Mouse (Mus musculus) right cerebral cortex, postnatal 36 days (tissue): Measurements from ENCODE around the gene Gp9.
"Not testable (repeated sequence)": the region's sequence is repeated elsewhere in the genome, so short reads cannot be mapped to it uniquely, and the experiment has no call there.

Experiments
- DNase-seq, 2 experiments: peaks; one replicate each; pipeline ENCODE4 v3.0.0; 2022; ENCODE audit warnings: low spot score in 2 of 2, mixed read lengths in 1 of 2

Gp9 gene

GRCm38 (mm10) chr6:87750184-87750910 is 27.5 kb upstream of the Gp9 start:
- DNase-seq = no peak

- no peak for DNase-seq
Measured at GRCm38 (mm10) chr6:87751574-87751973, 26.3 kb upstream of the Gp9 start.

GRCm38 (mm10) chr6:87755196-87755595 is 22.7 kb upstream of the Gp9 start:
- DNase-seq = no peak

DNA sequence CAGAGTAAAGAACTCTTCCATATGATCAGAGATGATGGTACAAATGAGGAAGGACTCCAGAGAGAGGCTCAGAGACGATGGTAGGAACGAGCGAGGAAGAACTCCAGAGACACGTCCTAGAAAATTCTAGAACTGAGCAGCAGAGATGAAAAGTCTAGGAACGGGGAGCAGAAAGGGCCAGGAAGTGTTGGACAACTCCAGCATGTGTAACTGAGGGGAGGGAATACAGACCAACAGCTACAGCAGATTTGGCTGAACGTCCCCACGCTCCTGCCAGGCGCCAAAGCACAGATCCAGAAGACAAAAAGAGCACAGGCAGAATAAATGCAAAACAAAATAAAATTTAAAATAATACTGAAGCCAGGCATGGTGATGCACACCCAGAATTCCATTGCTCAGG is 21.0 kb upstream of the Gp9 start:
- no peak for DNase-seq

DNA sequence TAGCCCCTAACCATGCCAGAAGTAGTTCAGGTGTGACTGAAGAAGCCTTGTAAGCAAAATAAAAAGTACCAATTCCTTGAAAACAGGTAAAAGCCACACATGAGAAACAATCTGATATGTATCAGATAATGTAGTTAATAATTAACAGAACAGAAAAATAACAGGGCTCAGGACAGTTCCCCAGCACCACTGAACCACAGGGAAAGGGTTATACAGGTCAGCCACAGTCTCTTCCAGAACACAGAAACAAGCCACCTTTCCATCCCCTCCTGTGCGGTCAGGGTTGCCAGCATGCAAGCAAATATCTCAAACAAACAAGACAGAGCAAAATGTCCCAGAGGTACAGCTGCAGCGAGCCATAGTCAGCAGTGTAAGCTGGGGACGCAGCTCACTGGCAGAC is 18.5 kb upstream of the Gp9 start:
- no peak for DNase-seq

- no peak for DNase-seq
Measured at GRCm38 (mm10) chr6:87759850-87760249, 18.0 kb upstream of the Gp9 start.

DNA sequence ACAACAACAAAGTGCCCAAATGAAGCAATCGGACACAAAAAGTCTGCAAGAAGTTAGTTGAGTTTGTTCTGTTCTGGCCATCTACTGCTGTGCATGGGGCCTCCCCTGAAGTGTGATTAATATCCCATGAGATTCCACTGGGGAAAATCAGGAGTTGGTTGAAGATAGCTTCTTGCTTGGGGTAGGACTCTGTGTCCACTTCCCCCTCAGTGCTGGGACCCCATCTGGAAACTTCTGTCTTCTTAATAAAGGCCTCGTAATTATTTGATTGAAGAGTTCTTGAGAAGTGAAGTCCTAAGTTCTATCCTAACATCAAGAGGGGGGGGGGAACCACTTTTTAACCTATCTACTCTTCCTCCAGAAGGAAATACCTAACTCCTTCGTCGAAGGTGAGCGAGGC is 15.7 kb upstream of the Gp9 start:
- DNase-seq = no peak

DNA sequence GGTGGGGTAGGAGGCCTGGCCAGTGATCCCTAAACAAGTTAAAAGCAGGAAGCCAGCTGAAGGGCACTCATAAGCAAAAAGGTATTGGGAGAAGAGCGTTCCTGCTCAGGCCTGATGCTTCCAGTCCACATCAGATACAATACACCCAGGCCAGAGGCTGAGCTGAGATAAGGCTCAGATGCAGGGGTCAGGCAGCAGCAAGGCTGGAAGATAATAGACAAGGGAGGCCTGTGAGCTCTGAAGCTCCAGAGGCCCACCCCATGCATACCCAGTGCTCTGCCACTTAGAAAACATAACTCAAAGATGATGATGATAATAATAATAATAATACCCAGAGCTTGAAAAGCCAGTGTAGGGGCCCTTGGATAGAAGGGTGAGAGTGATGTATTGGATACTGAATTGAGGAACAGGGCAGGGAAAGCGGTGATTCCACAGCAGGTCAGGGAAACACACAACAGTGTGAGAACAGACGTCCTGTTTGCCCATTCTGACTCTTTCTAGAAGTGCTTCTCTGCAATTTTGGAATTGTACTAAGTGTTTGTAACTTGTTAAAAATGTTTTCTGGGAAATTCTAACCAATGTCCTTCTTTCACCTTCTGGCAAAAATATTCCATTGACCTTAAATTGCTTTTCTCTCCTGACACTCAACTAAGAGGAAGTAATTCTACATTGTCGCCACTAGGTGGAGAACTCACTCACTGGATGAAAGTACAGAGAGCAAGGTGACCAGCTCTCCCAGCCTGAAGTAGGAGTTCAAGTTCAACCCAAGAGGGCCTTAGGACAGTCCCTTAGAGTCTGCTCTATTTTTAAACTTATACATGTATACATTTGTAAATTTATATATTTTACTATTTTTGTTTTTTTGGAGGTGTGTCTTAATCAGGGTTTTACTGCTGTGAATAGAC is 14.2 kb upstream of the Gp9 start:
- DNase-seq = no peak

GRCm38 (mm10) chr6:87764296-87764695 is 13.6 kb upstream of the Gp9 start:
- DNase-seq = not testable (repeated sequence)

GRCm38 (mm10) chr6:87770626-87771025 is 7.2 kb upstream of the Gp9 start:
- no peak for DNase-seq

DNA sequence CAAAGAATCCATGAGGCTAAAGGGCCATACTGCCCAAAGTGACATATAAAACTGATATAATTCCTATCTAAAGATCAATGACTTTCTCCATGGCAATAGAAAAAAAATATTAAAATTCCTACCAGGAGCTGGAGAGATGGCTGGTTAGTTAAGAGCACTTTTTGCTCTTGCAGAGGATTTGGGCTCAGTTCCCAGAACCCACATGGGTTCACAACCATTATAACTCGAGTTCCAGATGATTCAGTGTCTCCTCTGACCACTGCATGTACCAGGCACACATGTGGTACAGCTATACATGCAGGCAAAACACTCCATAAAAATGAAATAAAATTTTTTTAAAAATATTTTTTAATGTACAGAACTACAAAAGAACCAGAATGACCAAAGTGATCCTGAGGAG is 3.4 kb upstream of the Gp9 start:
- no peak for DNase-seq

- DNase-seq = no peak
Measured at GRCm38 (mm10) chr6:87774909-87775308, 3.0 kb upstream of the Gp9 start.

- DNase-seq = no peak
Measured at GRCm38 (mm10) chr6:87775588-87776245, 2.2 kb upstream of the Gp9 start.

GRCm38 (mm10) chr6:87776663-87777062 is 1.2 kb upstream of the Gp9 start:
- no peak for DNase-seq

DNA sequence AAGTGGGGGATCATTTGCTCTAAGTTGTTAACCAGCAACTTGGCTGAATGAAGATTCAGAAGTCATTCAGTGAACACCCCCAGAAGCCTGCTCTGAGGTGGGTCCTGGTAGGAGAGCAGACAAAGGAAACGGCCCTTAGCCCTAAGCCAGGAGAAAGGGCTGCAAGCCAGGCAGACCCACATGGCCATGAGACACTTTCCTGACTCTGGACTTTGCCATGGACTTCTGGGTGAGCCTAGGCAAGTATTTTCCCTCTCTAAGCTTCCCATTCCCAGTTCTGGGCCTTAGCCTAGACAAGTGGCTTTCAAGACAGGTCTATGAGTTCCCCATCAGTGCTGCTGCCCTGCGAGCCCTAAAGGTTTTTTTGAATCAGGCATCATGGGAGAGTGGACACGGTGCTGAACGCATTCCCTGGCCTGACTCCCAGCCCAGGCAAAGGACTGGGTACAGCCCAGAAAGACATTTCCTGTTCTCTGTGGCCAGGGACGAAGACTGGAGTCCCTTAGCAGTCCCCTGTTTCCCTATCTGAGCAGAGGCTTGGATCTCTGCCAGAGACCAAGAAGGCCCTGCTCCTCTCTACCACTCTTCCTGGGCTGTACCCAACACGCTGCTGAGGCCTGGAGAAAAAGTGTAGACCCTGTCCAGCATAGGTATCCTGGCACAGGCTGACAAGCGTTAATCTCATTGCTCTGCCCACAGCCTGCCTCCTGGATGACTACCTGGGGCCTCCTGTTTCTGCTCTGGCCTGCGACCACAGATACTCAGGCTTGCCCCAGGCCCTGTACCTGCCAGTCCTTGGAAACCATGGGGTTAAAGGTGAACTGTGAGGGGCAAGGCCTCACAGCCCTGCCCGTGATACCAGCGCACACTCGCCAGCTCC is 662 bp downstream of the Gp9 start:
- DNase-seq = no peak

- DNase-seq = no peak
Measured at GRCm38 (mm10) chr6:87779174-87780165, 1.6 kb downstream of the Gp9 start.

GRCm38 (mm10) chr6:87780546-87781301 is 2.9 kb downstream of the Gp9 start:
- no peak for DNase-seq

- no peak for DNase-seq
Measured at GRCm38 (mm10) chr6:87784033-87784432, 6.2 kb downstream of the Gp9 start.

DNA sequence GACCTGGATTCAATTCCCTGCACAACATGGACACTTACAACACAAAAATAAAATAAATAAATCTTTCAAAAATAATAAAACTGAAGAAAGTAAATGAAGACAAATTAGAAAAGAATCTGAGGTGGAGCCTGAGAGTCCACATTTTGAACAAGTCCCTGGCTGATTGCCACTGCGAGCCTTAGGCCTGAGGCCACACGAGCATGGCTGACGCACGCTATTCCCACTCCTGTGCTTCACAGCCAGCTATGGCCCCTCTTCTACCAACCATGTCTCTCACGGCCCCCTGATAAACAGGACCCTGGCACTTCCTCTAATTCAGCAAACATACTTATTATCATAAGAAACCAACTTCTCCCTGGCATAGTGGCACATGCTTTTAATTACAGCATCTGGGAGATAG is 8.7 kb downstream of the Gp9 start:
- no peak for DNase-seq
